Mouse (Mus musculus) retina, postnatal 1 day (tissue): ENCODE measurements at regions not wholly inside any gene's neighbourhood (a gene's known extent, or its start where the extent isn't known, plus 50 kb on each side); places are given as distances from the start of the nearest gene placed in this dataset.
A peak's percentile ranks its signal among the peaks of the same experiment; 100 is the strongest.

Experiments
- DNase-seq: peaks from one replicate; pipeline ENCODE4 v3.0.0-alpha.2; 2012

DNA sequence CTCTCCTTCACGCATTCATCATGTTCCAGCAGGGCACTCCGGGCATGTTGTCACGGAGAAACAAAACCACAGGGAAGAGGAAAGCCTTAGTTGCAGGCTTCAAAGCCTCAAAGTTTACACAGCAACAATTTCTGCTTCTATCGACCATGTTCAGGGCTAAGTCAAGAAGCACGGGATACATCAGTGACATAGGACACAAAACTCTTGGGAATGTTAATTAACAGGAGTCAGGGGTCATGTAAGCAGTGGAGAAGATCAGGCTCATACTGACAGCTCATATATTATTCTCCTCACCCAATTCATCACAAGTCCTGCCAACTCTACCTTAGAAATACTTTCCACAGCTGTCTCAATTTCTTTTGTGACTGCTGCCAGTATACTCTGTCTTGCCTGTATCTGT lies 133.0 kb upstream of the Btbd3 start:
- DNase-seq, result no peak

GRCm38 (mm10) chr2:138120868-138121267 lies 135.5 kb upstream of the Btbd3 start:
- DNase-seq, result no peak

DNA sequence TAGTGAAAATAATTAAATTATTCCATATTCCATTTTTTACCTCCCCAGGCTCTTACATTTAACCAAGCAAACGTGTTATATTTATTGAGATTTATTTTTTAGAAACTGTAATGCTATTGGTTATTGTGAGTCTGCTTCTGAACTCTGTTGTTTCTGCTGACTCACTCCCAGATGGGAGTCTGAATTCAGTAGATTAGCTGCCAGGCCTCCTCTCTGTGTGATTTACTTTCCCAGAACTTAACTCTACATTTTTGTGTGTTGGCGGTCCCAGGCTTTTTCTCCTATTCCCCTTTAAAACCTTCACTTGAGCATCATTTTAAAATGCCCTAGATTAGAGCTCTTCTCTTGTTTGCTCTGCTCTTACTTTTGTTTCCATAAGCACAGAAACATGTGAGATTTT lies 136.2 kb upstream of the Btbd3 start:
- no peak for DNase-seq

- DNase-seq, result no peak
These were observed 156.6 kb upstream of the Btbd3 start for GRCm38 (mm10) chr2:138099777-138100176.

- no peak for DNase-seq
These were observed 171.0 kb upstream of the Btbd3 start for GRCm38 (mm10) chr2:138085390-138085789.

DNA sequence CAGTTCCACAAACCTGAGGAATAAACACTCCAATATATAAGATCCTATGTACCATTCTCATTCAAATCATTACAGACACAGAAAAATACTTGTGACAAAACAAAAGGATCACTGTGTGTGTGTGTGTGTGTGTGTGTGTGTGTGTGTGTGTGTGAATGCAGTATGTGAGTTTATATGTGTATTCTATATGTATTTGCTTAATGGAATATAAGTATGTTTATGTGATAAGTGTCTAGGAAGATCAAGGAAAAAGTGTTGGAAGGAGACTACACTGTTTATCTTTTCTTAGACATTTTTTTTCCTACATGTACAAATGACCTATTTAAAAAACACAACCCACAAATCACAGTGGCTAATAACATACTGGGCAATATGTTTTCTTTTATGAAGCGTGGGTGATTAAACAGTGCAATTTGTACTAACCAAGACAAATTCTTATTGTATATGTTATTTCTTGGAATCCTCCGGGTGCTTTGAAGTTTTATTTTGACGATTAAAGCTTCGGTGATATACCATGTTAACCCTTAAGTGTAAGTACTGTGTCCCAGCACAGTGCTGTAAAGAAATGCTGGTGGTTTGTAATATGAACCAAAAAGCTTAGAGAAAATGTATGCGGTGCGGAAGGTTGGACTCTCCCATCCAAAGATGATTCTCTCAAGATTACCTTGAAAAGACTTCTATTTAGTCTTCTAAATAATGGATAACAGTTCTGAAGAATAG lies 171.6 kb upstream of the Btbd3 start:
- DNase-seq, result no peak

DNA sequence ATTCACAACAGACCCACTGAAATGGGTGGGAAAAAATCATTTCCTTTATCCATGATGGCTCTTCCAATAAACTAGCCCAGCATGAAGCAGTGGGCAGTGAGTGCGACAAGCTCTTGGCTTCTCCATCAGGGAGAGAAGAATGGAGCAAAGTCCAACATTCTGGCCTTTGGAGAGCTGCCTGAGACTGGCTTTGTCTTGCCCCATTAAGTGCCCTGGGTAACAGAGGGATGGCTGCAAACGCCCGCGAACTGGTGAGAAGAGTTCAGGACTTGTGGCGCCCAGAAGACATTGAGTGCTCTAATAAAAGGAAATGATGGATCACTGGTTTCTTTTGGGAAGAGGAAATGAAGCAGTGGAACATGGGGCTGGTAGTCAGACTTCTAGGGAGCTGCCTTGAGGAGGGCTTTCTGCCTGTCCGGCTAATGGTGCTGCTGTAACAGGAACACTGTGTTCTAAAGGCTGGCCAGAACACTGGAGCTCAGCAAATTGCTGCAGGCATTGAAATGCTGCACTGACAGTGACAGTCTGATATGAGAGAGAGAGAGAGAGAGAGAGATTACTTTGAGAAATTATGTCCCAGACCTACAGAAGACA lies 182.2 kb upstream of the Btbd3 start:
- DNase-seq, result peak; percentile 1

DNA sequence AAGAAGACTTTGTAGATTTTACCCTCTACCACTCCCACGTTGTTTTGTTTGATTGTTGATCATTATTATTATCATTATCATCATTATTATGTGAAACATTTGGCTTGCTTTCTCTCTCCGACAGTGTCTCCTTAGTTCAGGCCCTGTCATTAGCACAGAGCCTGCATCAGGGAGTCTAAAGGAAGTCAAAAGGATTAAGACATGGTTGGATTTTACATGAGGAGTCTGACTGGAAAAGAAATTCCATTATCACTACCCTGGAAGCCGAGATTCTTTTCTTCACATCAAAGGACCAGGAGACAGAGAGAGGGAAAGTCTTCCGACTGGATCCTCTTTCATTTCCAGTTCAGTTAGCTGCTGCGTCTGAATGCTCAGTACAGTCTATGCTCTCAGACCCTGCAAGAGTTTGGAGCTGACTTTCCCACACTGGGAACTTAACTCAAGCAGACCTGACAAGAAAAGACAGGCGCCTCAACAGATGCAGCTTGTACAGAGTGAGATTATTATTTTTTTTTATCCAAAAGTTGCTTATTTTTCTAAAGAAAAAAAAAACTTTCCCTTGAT lies 184.1 kb upstream of the Btbd3 start:
- no peak for DNase-seq

DNA sequence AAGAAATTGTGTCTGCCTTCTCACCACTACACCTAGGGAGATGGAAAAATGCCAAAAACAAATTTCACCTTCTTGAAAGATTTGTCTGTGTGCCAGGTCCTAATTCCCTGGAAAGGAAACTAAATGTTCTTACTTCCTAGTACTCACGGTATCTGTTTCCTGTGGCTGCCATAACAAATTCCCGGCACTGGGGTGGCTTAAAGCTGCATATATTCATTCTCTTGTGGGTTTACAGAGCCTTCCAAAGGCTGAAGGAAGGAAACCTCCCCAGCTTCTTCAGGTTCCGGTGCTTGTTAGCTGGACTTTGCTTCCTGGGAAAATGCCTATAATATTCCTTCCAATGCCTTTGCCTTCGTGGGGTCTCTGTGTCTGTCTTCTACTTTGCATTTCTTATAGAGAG lies 203.3 kb upstream of the Btbd3 start:
- no peak for DNase-seq

DNA sequence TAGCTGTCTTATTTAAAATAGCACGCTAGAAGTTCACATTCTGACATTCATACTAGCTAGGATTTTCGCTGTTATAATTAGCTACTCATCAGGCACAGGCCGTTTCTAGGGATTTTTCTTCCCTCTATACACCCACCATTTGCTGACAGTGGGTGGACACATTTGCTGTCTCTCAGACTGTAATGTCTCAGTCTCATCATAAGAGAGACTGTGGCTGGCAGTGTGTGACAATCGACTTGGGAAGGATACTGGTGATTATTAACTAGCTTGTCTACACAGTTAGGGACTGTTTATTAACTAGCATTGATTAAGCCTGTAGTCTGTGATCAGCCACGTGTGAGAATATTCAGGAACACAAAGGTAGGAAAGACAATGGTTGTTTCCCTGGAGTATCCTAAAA lies 208.0 kb upstream of the Btbd3 start:
- no peak for DNase-seq

DNA sequence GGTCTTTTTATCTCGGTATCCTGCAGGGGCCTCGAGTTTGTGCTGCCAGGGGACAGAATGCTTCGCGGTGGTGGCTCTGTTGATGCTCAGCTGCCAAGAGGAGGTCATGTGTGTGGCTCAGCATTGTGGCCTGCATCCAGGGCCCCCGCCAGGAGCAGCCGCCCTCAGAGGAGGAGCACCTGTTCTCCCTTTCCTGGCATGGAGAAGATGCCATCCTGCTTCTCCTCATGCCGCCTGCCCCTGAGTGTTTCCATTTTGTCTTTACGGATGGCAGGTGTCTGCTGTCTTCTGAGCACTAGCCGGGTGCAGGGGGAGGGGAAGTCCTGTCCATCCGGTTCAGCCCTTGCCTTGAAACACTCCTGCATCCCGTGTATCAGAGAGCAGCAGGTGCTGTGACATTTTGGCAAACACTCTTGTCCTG lies 208.6 kb upstream of the Btbd3 start:
- DNase-seq, result no peak

- DNase-seq, result no peak
These were observed 209.0 kb upstream of the Btbd3 start for GRCm38 (mm10) chr2:138047361-138047760.

DNA sequence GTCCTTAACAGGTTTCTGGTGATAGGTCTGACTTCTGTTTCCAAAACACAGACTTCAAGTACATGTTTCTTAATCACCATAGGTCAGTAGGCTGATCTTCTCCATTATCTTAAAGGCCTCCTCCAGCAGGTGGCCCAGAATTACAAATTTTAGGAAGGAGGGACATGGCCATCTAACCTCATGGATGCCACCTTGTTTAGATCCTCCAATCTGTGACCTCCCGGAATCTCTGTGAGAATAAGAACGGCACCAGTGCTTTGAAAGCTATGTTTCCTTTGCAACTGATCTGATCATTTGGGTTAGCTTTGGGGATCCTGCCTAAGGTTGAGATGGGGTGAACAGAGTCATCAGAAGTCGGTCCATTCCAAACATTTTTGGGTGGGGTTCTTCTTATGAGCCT lies 209.4 kb upstream of the Btbd3 start:
- DNase-seq, result no peak

DNA sequence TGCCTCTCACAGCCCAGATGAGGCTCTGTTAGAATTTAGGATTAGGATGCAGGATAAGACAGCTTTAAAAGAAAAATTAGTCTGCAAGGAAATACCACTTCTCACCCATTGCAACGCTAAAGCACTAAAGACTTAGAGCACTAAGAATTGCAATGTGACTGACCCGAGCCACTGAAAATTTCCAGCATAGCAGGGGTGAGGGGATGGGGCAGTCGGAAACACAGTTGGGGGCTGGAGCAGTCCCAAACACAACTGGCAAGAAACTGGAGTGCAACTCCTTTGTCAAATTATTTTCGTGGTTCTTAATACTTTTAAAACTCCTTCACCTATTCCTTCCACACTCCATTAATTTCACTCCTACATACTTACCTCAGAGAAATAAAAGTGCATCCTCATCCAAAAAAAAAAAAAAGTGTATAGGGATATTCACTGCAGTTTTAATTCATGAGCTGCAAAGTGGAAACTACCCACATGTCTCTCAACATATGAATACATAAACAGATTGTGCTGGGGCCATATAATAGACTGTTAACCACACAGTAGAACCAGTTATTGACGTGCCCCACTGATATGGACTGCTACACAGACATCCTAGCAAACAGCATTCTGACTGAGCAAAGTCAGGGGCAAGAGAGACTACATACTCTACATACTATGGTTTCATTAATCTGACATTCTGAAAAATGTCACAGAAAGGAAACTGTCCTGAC lies 210.3 kb upstream of the Btbd3 start:
- no peak for DNase-seq

DNA sequence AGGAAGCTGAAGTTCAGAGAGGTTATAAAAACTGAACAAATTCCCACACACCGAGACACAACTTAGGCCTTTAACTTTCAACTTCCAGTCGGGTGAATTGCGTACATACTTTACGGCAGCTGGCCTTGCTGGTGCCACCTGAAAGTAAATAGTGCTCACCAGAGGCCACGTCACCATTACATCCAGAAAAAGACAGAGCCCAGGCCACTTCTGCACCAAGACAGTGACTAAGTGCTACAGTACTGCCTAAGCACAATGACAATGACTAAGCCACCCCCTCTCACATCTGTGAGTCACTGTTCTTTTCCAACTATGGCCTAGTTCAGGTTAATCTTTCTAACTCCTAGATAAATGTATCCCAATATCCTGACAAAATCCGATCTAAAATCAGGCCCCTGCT lies 215.7 kb upstream of the Btbd3 start:
- no peak for DNase-seq

- DNase-seq, result no peak
These were observed 216.1 kb upstream of the Btbd3 start for GRCm38 (mm10) chr2:138040302-138040701.

- peak; percentile 16 for DNase-seq
These were observed 222.1 kb upstream of the Btbd3 start for GRCm38 (mm10) chr2:138034123-138034736.

- peak; percentile 75 for DNase-seq
These were observed 222.8 kb upstream of the Btbd3 start for GRCm38 (mm10) chr2:138033379-138034122.

GRCm38 (mm10) chr2:138027411-138027810 lies 229.0 kb upstream of the Btbd3 start:
- no peak for DNase-seq

GRCm38 (mm10) chr2:138023558-138023957 lies 232.8 kb upstream of the Btbd3 start:
- DNase-seq, result no peak

DNA sequence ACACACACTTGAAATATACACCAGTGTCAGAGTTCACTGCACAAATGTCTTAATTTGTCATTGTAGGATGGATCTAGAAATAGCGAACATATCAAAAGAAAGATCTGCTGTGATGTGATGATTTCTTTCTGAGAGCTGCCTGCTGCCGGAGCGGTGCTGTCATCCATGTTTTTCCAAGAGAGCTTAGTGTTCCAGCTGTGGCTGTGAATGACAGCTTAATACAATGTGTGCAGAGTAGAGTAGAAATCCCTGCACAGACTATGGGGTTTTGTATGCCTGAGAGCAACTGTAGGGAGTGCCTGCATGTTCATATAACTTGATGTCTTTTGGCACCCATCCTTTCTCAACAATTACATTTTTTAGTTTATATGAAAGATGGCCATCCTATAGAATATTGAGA lies 274.6 kb upstream of the Btbd3 start:
- no peak for DNase-seq

DNA sequence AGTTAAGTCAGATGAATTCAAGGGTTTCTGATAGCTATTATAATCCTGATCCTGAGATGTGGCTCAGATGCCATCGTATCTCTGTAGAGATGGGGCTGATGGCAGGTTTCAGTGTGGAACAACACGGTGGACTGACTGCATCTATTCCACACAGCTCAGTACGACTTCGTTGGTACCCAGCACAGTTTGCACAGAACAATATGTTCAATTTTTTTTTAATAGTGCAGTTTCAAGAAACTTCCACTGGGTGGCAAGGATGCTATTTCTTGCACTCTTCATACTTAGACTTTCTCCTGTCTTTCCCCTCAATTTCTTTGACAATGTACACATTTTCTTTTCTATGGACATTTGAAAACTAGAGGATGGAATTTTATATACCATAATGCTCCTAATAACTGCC lies 278.6 kb upstream of the Btbd3 start:
- DNase-seq, result peak; percentile 15

- peak; percentile 6 for DNase-seq
These were observed 281.7 kb upstream of the Btbd3 start for GRCm38 (mm10) chr2:137974651-137975050.
